Comparison of ENCODE assay signal across 8 mouse cellular contexts in genomic region chr7:30373501-30373962, GRCm38 (mm10). TPM values are rescaled to one million over a fixed set of nuclear protein-coding genes. Genes with fewer than 3 reads are reported as not detected.
DNase-seq lines count a peak whose midpoint lies in the region; ATAC-seq lines count a peak whose summit lies in the region.

No protein-coding gene starts in this region.

- peak overlapping the region; percentile 42 for H3K4me3 ChIP-seq in hindbrain, embryonic 15.5 days

- DNase-seq in T-cell, adult 2 months (ENCODE audit: low spot score) = peak; percentile 93
- peak; percentile 93 to 95 for DNase-seq in cerebellum, postnatal 36 days
- DNase-seq in frontal cortex, postnatal 36 days (ENCODE audit: low spot score in 2 of 2) = peak; percentile 94 to 98
- DNase-seq in left cerebral cortex, adult 11 months (ENCODE audit: low spot score) = peak; percentile 96
- peak; percentile 93 for DNase-seq in lung, postnatal 4 days
- peak; percentile 89 for DNase-seq in retina, postnatal 7 days (ENCODE audit: low read depth, low spot score)
- DNase-seq in urinary bladder, adult 2 months (ENCODE audit: low spot score) = peak; percentile 64

- no peaks in the 10 kb centered on the region for H3K36me3 ChIP-seq in hindbrain, embryonic 15.5 days

- no peaks in the 10 kb centered on the region for H3K27me3 ChIP-seq in hindbrain, embryonic 15.5 days

- peak; percentile 100 for ATAC-seq in hindbrain, embryonic 15.5 days (ENCODE audit: low FRiP score, low read depth)

- no peaks in the 10 kb centered on the region; the same call in 1 of the 2 replicates for H3K4me1 ChIP-seq in hindbrain, embryonic 15.5 days (replicated peaks)

- peak overlapping the region; percentile 53 for H3K4me2 ChIP-seq in hindbrain, embryonic 15.5 days

- H3K9ac ChIP-seq in hindbrain, embryonic 15.5 days = peak overlapping the region; percentile 52

- H3K9me3 ChIP-seq in hindbrain, embryonic 15.5 days = no peaks in the 10 kb centered on the region

- WGBS in hindbrain, embryonic 15.5 days = under 1% methylated on average over 21 of the region's 21 CpGs

- H3K27ac ChIP-seq in hindbrain, embryonic 15.5 days (replicated peaks) = peak overlapping the region; percentile 83

RNA-seq across cellular contexts. Expression of gene Lrfn3, which starts 11.0 kb away (rescaled TPM):
- 14.3 and 15.7 TPM in 2 replicates for polyA plus RNA-seq in hindbrain, embryonic 15.5 days (2015; fragmentation: Nextera tagmentation; extraction: Ambion mirVana)
- polyA plus RNA-seq in urinary bladder, adult 2 months (2012; rRNA removed) = 7.9 and 11.9 TPM in 2 replicates

RNA-seq across cellular contexts. Expression of gene Tyrobp, which starts 40.0 kb away (rescaled TPM):
- 28.9 and 39.1 TPM in 2 replicates for polyA plus RNA-seq in hindbrain, embryonic 15.5 days (2015; fragmentation: Nextera tagmentation; extraction: Ambion mirVana)
- 85.1 and 117 TPM in 2 replicates for polyA plus RNA-seq in urinary bladder, adult 2 months (2012; rRNA removed)

RNA-seq across cellular contexts. Expression of gene Hcst, which starts 46.1 kb away (rescaled TPM):
- polyA plus RNA-seq in hindbrain, embryonic 15.5 days (2015; fragmentation: Nextera tagmentation; extraction: Ambion mirVana) = 0.53 and 0.56 TPM in 2 replicates
- 3.3 and 3.8 TPM in 2 replicates for polyA plus RNA-seq in urinary bladder, adult 2 months (2012; rRNA removed)

RNA-seq across cellular contexts. Expression of gene Nfkbid, which starts 48.0 kb away (rescaled TPM):
- 2.4 and 2.9 TPM in 2 replicates for polyA plus RNA-seq in hindbrain, embryonic 15.5 days (2015; fragmentation: Nextera tagmentation; extraction: Ambion mirVana)
- 1.8 and 2.0 TPM in 2 replicates for polyA plus RNA-seq in urinary bladder, adult 2 months (2012; rRNA removed)

RNA-seq across cellular contexts. Expression of gene Sdhaf1, which starts 49.8 kb away (rescaled TPM):
- polyA plus RNA-seq in hindbrain, embryonic 15.5 days (2015; fragmentation: Nextera tagmentation; extraction: Ambion mirVana) = 16.2 and 17.3 TPM in 2 replicates
- polyA plus RNA-seq in urinary bladder, adult 2 months (2012; rRNA removed) = 12.8 and 15.4 TPM in 2 replicates

Comparison
In these comparisons a context has a peak if more than half of its experiments do, and no peak if none do; other contexts are left out.
1. Peak in every context shown above with its lines: DNase-seq, ATAC-seq, H3K4me3 ChIP-seq and H3K27ac ChIP-seq.